Mouse (Mus musculus): ENCODE measurements at regions not wholly inside any gene's neighbourhood (a gene's known extent, or its start where the extent isn't known, plus 50 kb on each side); places are given as distances from the start of the nearest gene placed in this dataset.

DNA sequence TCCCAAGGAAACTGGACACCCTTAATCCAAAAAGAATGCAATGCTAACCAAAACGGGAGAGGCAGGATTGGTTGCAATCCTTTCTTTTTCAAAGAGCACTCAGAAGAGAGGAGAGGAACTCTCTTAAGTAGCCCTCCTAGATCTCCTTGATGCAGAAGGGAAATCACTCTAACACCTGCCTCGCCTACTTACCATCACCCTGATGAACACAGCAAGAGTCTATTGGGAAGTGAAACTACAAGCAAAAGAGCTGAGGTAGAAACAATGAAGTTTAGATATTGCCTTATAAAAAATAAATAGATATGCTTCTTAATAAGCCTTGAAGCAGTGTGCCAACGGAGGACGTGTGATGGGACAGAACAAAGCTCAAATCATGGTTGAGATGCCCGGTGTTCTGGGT lies 177.4 kb downstream of the Gsdmc2 start:
- no peak for DNase-seq

DNA sequence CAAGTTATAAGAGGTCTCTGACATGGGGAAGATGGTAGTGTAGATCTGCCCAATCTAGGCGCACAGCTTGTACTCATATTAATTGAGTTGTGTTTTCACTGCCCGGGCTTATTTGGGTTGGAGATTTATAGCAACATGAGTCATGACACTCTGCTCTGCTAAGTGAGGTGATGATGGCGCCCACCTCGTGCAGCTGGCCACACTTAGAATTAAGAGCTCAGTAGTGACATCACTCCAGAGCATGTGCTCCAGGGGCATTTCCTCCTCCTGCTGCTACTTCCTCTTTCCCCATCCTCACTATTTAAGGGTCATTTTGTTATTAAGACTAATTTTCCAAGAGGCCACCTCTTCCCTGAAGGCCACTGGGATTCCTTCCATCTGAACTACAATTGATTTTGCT lies 179.5 kb downstream of the Gsdmc2 start:
- no peak for DNase-seq

DNA sequence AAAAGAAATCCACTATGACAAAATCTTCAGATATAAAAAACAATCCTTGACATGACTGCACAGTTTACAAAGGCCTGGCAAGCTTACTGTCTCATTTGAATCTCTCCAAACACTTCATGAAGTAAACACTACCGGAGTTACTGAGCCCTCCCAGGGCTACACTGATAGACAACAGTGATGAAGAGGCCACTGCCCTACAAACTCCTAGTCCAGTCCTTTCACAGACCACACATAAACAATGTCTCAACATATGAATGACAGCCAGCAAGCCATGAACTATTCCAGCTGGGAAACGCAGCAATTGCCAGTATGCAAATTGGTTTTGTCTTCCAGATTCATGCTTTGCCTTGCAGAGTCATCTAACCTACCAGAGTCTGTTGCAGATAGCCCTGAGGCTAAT lies 180.1 kb downstream of the Gsdmc2 start:
- no peak for DNase-seq

DNA sequence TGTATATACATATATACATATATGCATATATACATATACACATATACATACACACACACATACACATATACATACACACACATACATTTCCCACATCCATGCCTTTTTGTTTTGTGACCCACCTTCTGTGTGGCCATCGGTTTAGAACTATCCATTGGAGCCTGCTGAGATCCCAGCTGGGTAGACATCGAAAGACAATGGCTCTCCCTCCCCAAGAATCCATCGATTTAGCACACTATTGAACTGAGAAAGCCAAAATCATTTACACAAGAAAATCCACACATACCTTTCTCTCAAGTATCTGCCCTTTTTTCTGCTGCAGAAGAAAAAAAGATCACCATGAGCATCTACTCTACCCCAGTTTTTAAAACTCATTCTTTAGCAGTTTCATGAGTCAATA lies 182.8 kb downstream of the Gsdmc2 start:
- DNase-seq, result no peak

DNA sequence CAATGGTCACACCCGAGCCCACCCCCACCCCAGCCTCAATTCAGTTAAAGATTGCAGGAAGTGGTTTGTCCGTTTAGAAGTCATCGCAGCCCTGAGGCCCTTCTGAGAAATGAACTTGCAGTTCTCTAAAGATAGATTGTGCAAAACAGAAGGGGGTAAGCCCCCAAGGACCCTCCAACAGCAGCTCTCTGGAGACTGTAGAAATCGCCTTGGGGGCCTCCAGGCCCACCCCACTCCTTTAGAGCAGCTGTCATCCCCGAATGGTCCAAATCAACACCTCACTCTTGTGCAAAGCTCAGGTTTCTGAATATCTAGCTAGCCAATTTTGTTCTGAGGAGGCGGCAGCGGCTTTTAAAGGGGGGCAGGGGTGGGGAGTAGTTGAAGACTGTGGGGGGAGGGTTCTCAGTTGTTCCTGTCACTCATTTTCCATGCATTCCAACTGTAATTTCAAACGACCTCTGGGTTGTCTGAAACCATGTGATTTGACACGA lies 186.9 kb downstream of the Gsdmc2 start:
- no peak for DNase-seq

DNA sequence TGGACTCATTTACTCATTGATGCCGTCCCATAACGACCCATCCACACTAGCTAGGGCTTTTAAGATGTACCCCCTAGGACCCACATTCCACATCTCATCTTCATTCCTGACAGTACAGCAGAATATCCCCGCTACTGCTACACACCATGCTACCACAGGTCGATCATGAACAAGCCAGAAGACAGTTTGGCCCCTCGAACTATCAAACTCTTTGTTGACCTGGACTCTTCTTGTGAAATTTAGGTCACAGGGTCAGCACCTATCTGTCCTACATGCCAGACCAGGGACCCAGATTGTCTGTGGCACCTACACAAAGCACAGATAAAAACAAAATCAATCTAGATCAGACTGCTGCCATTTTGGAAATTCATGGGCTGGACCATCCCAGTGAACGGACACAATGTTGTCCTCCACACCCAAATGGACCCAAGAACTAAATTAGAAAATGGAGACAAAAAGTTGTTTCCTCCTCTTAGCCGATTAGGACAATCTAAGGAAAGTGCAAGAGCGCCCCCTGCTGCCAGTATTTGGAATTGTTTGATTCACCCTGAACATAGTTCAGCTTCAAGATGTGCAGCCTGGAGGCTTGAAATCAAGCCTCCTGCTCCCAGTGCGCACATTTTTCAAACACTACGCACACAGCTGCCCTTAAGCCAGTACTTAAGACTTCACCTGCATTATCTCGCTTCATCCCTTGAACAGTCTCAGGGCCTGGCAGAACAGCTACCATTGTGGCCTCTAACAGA lies 192.6 kb downstream of the Gsdmc2 start:
- peak; percentile 57 to 73 for DNase-seq

DNA sequence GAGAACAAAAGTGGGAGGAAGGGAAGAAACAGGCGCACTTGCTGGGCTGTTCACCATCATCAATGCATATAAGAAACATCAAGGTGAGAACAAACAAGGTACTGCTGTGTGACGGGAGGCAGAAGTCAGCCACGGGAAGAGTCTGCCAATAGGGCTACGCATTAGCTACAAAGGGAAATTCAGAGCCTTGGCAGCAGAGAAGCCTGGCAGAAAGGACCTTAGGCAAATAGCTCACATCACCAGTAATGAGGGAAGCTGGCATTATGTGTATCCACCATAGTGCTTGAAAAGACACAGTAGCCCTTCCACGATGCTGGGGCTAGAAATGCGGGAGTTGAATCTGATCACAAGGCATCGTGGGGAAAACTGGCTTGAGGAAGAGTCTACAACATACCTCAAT lies 193.9 kb downstream of the Gsdmc2 start:
- DNase-seq, result no peak

DNA sequence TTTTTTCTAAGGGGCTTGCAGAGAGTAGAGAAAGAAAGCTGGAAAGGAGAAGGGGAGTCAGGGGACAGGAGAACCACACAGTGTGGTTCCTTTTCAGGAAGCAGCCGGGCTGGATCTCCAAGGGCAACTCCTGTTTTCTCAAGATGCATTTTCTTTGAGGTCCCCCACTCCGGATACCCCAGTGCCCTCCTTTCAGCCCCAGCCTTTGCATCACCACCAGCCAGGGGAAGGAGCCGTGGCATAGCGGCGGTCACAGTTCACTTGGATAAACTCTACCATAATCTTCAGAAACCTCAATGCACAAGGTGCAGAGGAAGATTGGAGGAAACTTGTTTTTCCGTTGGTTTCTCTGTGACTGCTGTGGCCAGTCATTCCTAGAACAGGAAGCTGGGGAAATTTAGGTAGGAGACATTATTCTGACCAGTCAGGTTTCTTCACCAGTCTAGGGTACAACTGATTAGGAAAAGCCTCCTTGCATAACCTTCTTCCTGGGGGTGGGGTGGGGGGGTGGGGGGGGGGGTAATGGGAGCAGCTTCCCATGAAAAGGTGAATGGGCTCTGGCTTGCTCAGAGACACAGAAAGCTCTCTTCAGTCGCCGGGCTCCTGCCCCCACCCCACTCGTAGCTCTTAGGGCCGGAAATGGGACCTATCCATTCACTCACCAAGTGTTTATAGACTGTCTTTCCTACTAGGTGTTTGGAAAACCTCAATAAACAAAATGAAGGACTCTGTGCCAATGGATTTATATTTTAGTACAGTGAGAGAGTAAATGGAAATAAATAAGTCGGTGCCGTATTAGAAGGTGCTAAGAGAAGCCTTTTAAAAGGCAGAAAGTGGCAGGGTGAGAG lies 196.6 kb downstream of the Gsdmc2 start:
- no peak for DNase-seq

DNA sequence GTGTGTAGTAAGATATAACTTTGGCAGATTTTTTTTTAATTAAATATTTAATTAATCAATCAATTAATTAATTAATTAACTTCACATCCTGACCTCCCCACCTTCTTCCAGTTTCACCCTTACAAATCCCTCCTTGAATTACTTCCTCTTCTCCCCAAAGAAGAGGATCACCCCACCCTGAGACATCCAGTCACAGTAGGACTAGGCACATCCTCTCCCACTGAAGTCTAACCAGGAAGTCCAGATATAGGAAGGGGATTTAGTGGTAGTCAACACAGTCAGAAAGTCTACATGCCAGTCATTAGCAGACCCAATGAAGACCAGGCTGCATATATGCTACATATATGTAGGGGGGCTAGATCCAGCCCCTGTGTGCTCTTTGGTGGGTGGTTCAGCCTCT lies 220.2 kb downstream of the Gsdmc2 start:
- no peak for DNase-seq

DNA sequence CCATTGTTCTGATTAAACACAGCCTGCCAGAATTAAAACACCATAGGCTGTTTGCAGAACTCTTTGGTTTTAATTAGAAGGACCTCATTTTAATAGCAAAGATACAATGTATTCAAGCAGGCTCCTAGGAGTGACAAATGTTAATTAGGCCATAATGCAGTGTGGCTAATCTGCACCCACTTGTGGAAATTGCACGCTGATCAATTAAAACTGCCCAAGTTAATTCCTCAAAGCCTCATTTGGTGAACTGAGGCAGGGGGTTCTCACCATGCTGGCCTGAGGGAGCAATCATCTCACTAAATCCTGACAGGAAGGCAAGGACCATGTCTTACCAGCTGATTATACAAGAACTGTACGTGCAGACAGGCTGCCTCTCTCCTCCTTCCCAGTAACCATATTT lies 220.7 kb downstream of the Gsdmc2 start:
- no peak for DNase-seq

DNA sequence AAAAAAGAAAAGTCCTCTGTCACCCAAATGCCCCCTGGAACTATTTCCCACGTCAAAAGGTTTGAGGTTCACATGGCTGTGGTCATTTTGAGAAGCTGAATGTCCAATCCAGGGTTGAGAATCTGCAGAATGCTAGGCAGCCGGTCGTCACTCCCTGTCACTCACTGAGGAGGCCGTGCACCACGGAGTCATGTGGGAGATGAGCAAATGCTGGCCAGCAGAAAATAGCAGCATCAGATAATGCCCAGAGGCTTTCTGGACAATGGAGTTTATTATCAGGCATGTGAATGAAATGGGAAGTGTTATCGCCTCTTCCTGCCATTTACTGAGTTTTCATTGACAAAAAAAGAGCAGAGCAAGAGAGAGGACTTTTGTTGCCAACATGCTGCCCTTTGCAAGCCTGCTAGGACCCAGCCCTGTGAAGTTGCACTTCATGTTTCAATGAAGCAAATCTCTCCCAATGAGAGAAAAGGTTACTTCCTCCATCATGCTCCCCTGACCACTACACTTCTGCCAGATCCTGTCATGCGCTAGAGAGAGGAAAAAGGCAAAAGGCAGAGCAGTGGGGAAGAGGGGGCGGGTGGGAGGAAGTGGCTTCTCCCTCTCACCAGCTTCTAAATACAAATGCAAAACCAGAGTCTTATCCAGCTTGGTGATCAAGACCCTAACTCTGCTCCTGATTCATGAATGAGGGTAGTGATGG lies 228.3 kb downstream of the Gsdmc2 start:
- DNase-seq, result peak in 1 of 2 experiments; percentile 3

DNA sequence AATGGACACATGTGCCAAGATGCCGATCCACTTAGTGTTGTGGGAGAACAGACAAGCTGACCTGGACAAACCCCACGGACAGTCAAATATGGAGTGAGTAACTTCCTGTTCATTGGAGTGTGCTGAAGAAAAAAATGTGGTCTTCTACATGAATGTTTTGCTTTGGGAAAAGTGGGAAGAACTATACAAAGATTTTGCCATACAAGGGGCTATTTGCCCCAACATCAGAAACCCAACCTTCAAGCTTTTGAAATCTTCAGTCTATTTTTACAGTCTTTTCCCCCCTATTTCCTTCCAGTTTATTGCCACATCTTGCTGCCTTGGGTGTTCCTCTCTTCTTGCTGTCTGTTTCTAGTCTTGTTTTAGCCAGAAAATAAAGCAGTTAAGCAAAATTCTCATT lies 230.8 kb downstream of the Gsdmc2 start:
- DNase-seq, result no peak

DNA sequence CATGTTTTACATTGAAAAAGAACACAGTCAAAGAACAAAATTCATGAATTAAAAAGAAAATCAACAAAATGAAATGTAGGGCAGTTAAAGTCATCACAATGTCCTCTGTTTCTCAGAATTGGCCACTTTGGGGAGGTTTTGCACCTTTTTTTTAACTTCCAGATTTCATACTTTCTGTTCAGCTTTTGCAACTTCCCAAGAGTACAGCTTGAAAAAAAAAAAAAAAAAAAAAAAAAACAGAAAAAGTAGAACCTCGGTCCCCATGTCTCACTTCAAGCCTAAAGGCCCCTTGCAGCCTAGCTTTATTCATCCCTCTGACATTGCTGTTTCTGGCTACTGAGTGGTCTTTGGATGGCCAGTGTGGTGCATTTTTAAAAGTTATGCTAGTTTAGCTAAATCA lies 231.9 kb downstream of the Gsdmc2 start:
- DNase-seq, result no peak

DNA sequence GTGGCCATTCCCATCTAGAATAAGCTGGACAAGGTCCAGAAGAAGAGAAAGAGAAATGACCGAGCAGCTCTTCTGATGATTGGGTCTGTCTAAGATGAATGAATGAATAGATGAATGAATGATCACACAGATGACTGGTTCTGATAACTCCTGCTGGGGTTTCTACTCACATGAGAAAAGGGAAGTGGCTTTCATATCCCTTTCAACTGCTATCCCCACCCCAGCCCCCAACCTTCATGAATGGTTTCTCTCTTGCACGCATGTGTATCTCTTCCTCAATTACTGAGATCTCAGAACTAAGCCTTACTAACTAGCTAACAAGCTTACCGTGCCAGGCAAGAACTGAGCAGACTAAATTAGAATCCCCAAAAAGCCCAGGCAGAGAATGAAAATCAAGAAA lies 233.8 kb downstream of the Gsdmc2 start:
- DNase-seq, result no peak

DNA sequence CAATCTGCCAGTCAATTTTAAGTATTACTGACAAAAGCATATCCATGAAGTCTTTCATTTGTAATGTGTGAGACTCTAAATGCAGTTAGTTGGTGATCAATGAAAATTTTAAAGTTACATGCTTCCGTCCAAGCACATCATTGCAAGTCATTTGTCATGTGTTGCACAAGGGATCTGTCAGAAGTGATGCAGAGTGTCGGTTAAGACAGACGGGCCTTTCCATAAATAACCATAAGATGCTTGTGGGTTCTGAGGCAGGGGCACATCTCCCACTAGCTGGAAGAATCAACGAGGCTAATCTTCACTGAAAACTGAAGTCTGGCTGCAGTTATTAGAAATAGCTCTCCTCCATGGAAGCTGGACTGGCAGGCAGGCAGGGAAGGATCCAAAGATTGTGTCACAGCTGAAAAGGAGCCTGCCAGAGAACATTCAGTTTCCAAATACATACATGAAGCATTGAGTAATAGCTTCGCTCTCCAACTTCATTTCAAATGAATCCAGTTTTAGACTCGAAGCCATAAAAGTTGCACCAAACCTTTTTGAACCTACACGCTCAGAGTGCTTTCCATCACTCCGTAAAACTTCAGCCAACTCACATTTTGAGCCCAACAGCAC lies 241.8 kb downstream of the Gsdmc2 start:
- DNase-seq, result no peak

DNA sequence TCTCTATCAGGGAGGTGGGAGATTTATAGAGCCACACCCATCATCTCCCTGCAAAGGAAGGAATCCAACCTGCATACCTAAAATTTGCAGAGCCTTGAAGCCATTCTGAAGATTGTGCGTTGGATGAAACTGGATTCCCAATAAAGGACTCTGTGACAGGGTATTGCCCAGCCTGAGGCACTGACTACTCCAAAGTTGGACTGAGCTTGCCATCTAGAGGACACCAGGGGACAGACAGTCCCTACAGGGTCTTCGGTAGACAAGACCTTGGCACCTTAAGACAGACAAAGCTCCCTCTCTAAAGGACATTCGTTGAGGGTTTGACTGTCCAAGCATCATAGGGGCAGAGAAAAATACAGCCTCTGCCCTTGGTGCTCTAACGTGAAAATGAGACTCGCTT lies 243.4 kb downstream of the Gsdmc2 start:
- DNase-seq, result peak; percentile 2 to 4

DNA sequence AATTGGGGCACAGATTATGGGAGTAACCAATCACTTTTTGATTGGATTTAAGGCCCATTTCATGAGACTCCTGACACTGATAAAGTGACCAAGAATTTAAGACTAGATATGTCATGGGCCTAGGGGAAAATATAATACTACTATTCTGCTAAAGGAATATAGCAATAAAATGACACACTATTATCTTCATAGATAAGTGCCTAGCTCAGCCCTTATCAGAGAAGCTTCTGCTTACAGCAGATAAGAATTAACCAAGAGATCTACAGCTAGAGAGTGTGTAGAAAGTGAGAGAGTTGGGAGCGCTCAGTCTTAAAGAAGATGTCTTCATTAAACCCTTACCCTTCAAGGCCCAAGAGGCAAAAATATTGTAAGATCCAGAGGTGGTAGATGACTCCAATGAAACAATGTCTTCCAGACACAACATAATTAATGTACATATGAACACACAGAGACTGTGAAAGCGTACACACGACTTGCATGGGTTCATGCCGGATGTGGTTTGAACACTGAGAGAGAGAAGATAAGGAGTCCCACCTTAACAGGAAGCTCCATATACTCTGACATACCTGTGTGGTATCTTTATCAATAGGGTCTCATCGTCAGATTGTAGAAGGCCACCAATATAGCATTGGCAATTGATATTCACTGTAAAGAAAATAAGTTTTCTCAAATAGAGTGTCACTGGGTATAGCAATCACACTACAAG lies 252.1 kb downstream of the Gsdmc2 start:
- DNase-seq, result no peak

DNA sequence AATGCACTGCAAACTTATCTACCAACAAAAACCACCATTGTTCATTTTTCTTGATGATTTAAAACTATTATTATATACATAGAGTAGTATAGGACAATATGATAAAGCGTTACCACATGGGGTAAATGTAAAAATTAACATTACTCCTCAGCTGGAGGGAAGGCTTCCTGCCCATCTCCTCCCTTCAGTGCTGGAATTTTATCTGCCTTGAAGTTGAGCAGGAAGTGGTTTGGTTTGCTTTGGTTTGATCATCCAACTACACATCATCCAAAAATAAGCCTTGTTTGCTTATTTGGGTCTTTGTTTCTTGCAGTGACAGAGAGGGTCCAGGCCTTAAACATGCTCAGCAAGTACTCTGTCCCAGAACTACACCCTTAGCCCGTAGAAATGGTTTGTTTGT lies 285.7 kb downstream of the Gsdmc2 start:
- DNase-seq, result no peak

DNA sequence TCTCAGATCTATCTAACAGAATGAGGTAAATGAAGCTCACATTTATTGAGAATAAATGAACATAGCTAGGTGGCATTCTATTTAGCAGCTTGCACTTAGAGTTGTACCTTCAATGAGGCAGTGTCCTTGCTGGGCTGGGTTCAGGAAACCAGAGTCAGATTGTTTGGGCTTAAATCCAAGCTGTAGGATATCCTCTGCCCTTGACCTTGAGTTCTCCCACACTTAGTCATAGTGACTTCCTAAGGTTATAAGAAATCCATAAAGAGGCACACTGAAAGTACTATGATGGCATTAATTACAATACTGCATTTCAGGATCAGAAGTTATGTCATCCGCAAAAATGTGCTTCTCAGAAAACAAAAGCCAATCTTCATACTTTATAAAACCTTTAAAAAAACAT lies 286.3 kb downstream of the Gsdmc2 start:
- no peak for DNase-seq

DNA sequence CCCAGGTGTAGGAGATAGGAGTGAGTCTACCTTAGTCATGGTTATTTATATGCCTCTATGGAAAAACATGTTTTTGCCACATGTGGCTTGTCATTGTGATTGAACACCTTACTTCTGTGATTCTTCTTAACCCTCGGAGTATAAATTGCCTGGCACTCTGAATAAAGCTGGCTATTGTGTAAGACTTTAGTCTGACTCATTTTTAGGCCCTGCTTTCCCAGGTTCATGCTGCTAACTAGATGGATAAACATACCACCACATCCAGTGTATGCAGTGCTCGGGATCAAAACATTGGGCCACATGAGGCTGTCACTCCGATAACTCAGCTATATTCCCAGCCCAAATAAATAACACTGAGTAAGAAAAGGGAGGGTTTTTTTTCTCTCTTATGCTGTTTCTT lies 287.2 kb downstream of the Gsdmc2 start:
- no peak for DNase-seq

DNA sequence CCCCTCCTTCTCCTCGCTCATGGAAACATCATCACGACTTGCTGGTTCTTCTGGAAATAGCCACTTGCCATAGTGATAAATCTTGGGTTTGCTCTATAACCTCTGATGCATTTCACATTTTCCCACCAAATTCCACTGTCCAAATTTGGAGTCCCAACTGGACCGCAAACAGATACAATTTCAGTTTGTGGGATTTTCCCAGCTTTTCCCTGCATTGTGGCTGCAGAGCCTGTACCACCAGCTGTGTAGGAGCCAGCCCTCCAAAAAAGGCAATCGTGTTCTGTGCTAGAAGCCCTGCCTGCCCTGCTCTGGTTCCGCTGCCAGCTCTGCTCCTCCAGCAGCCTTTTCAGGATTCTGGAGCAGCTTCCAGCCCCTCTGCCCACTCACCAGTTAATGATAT lies 291.4 kb downstream of the Gsdmc2 start:
- no peak for DNase-seq

DNA sequence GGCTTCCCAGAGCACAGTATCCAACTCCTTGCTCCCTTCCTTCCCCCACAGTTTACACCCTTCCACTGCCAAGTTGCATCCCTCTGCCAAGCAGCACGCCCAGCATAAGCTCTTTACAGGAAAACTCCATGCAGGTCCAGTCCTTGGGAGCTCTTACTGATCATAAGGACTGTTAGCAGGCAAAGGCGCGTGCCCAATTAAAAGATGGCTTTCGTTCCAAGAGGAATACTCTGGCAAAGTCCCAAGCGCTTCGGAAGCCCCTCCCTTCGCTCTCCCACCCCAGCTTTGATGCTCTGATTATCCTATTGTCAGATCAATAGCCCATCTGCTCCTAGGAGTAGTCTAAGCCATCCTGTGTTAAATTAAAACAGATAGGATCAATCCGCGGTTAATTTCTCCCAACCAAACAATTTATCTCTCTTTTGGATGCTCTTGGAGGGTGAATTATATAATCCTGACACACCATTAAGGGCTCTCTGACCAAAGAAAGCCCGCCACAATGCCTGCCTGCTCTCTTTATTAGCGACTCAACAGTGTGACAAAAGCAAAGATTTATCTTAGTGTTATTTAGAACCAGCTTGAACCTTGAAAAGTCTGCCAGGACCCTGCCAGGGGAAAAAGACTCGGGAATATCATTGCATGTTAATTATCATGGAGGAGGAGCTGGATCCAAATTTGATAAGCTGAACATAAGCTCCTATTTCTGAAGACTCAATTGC lies 312.5 kb downstream of the Gsdmc2 start:
- DNase-seq, result no peak

Data from cerebellum, adult 18-20 months (tissue).